Mouse (Mus musculus): ENCODE data around the gene Ano2. TPM values are rescaled to one million over a fixed set of nuclear protein-coding genes. Genes with fewer than 3 reads are reported as not detected.

The Ano2 gene
- polyA plus RNA-seq, 1 experiment from 2014 or later, result 0.03 TPM

- no peak overlapping the region for H3K4me3 ChIP-seq (replicated peaks)
- WGBS (ENCODE audit: insufficient replicate concordance), result 60% methylated on average over 10 of the region's 10 CpGs
- H3K4me2 ChIP-seq, result no peak overlapping the region
- H3K4me1 ChIP-seq (replicated peaks), result no peaks in the 10 kb centered on the region
- no peaks in the 10 kb centered on the region for H3K36me3 ChIP-seq (replicated peaks)
- no peak overlapping the region for H3K9ac ChIP-seq
- no peaks in the 10 kb centered on the region for H3K9me3 ChIP-seq (replicated peaks)
- no peaks in the 10 kb centered on the region for H3K27me3 ChIP-seq
- no peak for ATAC-seq (ENCODE audit: insufficient read depth)
- H3K27ac ChIP-seq (replicated peaks), result no peak overlapping the region
Observed at GRCm38 (mm10) chr6:125743203-125744100, 53.2 kb downstream of the Ano2 start.

- H3K4me2 ChIP-seq, result no peak overlapping the region
- 48% methylated on average over 10 of the region's 10 CpGs for WGBS (ENCODE audit: insufficient replicate concordance)
- no peaks in the 10 kb centered on the region for H3K4me1 ChIP-seq (replicated peaks)
- no peak for ATAC-seq (ENCODE audit: insufficient read depth)
- no peaks in the 10 kb centered on the region for H3K27me3 ChIP-seq
- no peaks in the 10 kb centered on the region for H3K36me3 ChIP-seq (replicated peaks)
- no peaks in the 10 kb centered on the region for H3K9me3 ChIP-seq (replicated peaks)
- H3K9ac ChIP-seq, result no peak overlapping the region
- no peak overlapping the region for H3K4me3 ChIP-seq (replicated peaks)
- H3K27ac ChIP-seq (replicated peaks), result no peak overlapping the region
Observed at GRCm38 (mm10) chr6:125747322-125747930, 57.2 kb downstream of the Ano2 start.

GRCm38 (mm10) chr6:125748646-125749045, 58.4 kb downstream of the Ano2 start:
- Histone ChIP-seq H3K27ac (replicated peaks) (no peak overlapping the region), H3K27me3 (no peaks in the 10 kb centered on the region), H3K36me3 (replicated peaks) (no peaks in the 10 kb centered on the region), H3K4me3 (replicated peaks) (no peak overlapping the region), H3K9ac (no peak overlapping the region), H3K4me2 (no peak overlapping the region), H3K9me3 (replicated peaks) (no peaks in the 10 kb centered on the region), H3K4me1 (replicated peaks) (no peaks in the 10 kb centered on the region)
- 29% methylated on average over 3 of the region's 3 CpGs for WGBS (ENCODE audit: insufficient replicate concordance)
- no peak for ATAC-seq (ENCODE audit: insufficient read depth)

- 64% methylated on average over 11 of the region's 11 CpGs for WGBS (ENCODE audit: insufficient replicate concordance)
- no peaks in the 10 kb centered on the region for H3K27me3 ChIP-seq
- no peak overlapping the region for H3K9ac ChIP-seq
- H3K9me3 ChIP-seq (replicated peaks), result no peaks in the 10 kb centered on the region
- H3K36me3 ChIP-seq (replicated peaks), result no peaks in the 10 kb centered on the region
- H3K4me2 ChIP-seq, result no peak overlapping the region
- ATAC-seq (ENCODE audit: insufficient read depth), result no peak
- H3K4me3 ChIP-seq (replicated peaks), result no peak overlapping the region
- no peak overlapping the region for H3K27ac ChIP-seq (replicated peaks)
- no peaks in the 10 kb centered on the region for H3K4me1 ChIP-seq (replicated peaks)
Observed at GRCm38 (mm10) chr6:125762851-125763519, 72.8 kb downstream of the Ano2 start.

- Histone ChIP-seq H3K4me1 (replicated peaks) (no peaks in the 10 kb centered on the region), H3K4me3 (replicated peaks) (no peak overlapping the region), H3K27me3 (no peaks in the 10 kb centered on the region), H3K4me2 (no peak overlapping the region), H3K9ac (no peak overlapping the region), H3K9me3 (replicated peaks) (no peaks in the 10 kb centered on the region), H3K36me3 (replicated peaks) (no peaks in the 10 kb centered on the region), H3K27ac (replicated peaks) (no peak overlapping the region)
- WGBS (ENCODE audit: insufficient replicate concordance), result 49% methylated on average over 5 of the region's 5 CpGs
- ATAC-seq (ENCODE audit: insufficient read depth), result no peak
Observed at GRCm38 (mm10) chr6:125773256-125773655, 83.0 kb downstream of the Ano2 start.

GRCm38 (mm10) chr6:125776291-125776690, 86.1 kb downstream of the Ano2 start:
- no peak overlapping the region for H3K27ac ChIP-seq (replicated peaks)
- H3K9ac ChIP-seq, result no peak overlapping the region
- no peaks in the 10 kb centered on the region for H3K27me3 ChIP-seq
- no peaks in the 10 kb centered on the region for H3K4me1 ChIP-seq (replicated peaks)
- WGBS (ENCODE audit: insufficient replicate concordance), result 57% methylated on average over 5 of the region's 5 CpGs
- no peaks in the 10 kb centered on the region for H3K9me3 ChIP-seq (replicated peaks)
- no peak overlapping the region for H3K4me2 ChIP-seq
- no peak overlapping the region for H3K4me3 ChIP-seq (replicated peaks)
- no peak for ATAC-seq (ENCODE audit: insufficient read depth)
- H3K36me3 ChIP-seq (replicated peaks), result no peaks in the 10 kb centered on the region

- no peak overlapping the region for H3K4me3 ChIP-seq (replicated peaks)
- ATAC-seq (ENCODE audit: insufficient read depth), result no peak
- no peaks in the 10 kb centered on the region for H3K4me1 ChIP-seq (replicated peaks)
- 68% methylated on average over 8 of the region's 8 CpGs for WGBS (ENCODE audit: insufficient replicate concordance)
- no peaks in the 10 kb centered on the region for H3K27me3 ChIP-seq
- no peak overlapping the region for H3K4me2 ChIP-seq
- no peak overlapping the region for H3K9ac ChIP-seq
- H3K27ac ChIP-seq (replicated peaks), result no peak overlapping the region
- no peaks in the 10 kb centered on the region for H3K36me3 ChIP-seq (replicated peaks)
- H3K9me3 ChIP-seq (replicated peaks), result no peaks in the 10 kb centered on the region
Observed at GRCm38 (mm10) chr6:125802954-125803353, 112.7 kb downstream of the Ano2 start.

- no peaks in the 10 kb centered on the region for H3K36me3 ChIP-seq (replicated peaks)
- 55% methylated on average over 20 of the region's 20 CpGs for WGBS (ENCODE audit: insufficient replicate concordance)
- ATAC-seq (ENCODE audit: insufficient read depth), result no peak
- H3K4me3 ChIP-seq (replicated peaks), result no peak overlapping the region
- H3K27me3 ChIP-seq, result no peaks in the 10 kb centered on the region
- no peaks in the 10 kb centered on the region for H3K9me3 ChIP-seq (replicated peaks)
- no peak overlapping the region for H3K4me2 ChIP-seq
- H3K27ac ChIP-seq (replicated peaks), result no peak overlapping the region
- no peak overlapping the region for H3K9ac ChIP-seq
- no peaks in the 10 kb centered on the region for H3K4me1 ChIP-seq (replicated peaks)
Observed at GRCm38 (mm10) chr6:125803364-125804011, 113.3 kb downstream of the Ano2 start.

GRCm38 (mm10) chr6:125808996-125809649, 118.9 kb downstream of the Ano2 start:
- Histone ChIP-seq H3K27ac (replicated peaks) (no peak overlapping the region), H3K9me3 (replicated peaks) (no peaks in the 10 kb centered on the region), H3K4me1 (replicated peaks) (no peaks in the 10 kb centered on the region), H3K27me3 (no peaks in the 10 kb centered on the region), H3K4me2 (no peak overlapping the region), H3K4me3 (replicated peaks) (no peak overlapping the region), H3K9ac (no peak overlapping the region), H3K36me3 (replicated peaks) (no peaks in the 10 kb centered on the region)
- 63% methylated on average over 9 of the region's 9 CpGs for WGBS (ENCODE audit: insufficient replicate concordance)
- no peak for ATAC-seq (ENCODE audit: insufficient read depth)

- H3K9ac ChIP-seq, result no peak overlapping the region
- H3K27ac ChIP-seq (replicated peaks), result no peak overlapping the region
- no peak for ATAC-seq (ENCODE audit: insufficient read depth)
- H3K27me3 ChIP-seq, result no peaks in the 10 kb centered on the region
- no peaks in the 10 kb centered on the region for H3K9me3 ChIP-seq (replicated peaks)
- no peak overlapping the region for H3K4me3 ChIP-seq (replicated peaks)
- H3K36me3 ChIP-seq (replicated peaks), result no peaks in the 10 kb centered on the region
- H3K4me1 ChIP-seq (replicated peaks), result no peaks in the 10 kb centered on the region
- 5% methylated on average over 2 of the region's 2 CpGs for WGBS (ENCODE audit: insufficient replicate concordance)
- H3K4me2 ChIP-seq, result no peak overlapping the region
Observed at GRCm38 (mm10) chr6:125811395-125811794, 121.2 kb downstream of the Ano2 start.
